Mouse (Mus musculus): ENCODE data around the gene Map1s.
"Not testable (repeated sequence)": the region's sequence is repeated elsewhere in the genome, so short reads cannot be mapped to it uniquely, and the experiment has no call there.

Gene Map1s

DNA sequence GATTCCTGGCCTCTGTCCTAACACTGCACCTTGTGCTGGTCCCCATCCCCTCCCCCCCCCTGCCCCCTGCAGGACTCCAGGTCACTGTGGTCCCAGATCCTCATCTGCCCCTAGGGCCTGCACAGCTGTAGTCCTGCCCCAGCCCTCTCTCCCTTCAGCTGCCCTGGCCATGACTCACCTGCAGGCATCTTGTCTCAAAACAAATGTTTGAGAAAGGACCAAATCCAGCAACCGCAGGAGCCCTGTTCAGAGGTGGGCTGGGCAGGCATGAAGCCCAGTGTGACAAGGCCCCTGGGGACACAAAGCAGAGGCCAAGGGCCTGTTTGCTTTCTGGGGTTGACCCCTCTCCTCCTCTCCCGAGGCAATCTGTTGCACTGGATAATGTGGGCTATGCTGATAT lies 27.6 kb upstream of the Map1s start:
- DNase-seq (ENCODE audit: low read depth) = no peak

DNA sequence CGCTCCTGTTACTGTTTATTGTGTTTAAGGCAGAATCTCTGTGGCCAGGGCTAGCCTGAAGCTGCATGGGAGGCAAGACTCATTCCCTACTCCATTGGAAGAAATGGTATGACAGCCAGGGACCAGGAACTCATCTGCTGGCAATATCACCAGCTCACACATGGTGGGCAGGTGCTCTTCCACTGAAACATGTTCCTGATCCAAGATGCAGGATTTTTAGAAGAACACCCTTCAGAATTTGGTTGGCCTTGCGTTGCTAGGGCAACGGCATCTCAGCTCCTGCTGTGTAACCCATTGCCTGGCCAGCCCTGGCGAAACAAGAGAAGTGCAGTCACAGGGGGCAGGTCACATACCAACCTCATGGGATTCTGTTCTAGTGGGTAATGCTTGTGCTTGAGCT lies 26.2 kb upstream of the Map1s start:
- DNase-seq (ENCODE audit: low read depth) = no peak

DNA sequence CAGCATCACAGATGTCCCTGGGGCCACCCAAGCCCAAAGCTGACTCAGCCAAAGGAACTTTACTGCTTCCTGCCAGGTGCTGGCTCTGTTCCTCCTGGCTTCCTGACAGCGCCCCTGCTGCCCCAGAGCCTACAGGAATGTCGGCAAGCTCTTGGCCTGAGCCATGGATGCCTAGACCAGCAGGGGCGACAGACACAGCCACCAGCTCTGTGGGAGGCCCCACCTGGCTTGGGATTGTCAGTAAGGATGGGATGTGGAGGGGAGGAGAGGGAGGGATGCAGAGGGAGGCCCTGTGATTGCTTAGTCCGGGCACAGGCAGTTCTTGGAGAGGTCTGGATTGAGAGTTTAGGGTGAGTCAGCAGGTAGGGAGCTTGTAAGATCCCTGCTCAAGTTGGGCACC lies 25.6 kb upstream of the Map1s start:
- no peak for DNase-seq (ENCODE audit: low read depth)

DNA sequence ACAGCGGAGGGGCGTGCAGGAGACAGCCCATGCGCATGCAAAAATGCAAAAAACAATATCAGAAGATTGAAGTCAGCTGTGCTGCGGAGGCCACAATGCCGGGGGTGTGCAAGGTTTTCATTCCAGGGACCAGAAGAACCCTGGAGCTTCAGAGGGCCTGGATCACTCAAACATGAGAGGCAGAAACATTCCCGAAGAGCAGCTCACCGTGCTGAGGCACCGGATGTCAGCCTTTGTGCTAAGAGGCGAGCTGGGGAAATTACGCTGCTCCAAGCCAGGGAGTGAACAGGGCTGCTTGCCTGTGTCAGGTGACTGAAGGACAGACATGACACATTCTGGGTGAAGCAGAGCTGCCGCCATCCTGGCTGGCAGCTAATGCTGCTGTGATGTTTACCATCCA lies 25.2 kb upstream of the Map1s start:
- DNase-seq (ENCODE audit: low read depth) = no peak

DNA sequence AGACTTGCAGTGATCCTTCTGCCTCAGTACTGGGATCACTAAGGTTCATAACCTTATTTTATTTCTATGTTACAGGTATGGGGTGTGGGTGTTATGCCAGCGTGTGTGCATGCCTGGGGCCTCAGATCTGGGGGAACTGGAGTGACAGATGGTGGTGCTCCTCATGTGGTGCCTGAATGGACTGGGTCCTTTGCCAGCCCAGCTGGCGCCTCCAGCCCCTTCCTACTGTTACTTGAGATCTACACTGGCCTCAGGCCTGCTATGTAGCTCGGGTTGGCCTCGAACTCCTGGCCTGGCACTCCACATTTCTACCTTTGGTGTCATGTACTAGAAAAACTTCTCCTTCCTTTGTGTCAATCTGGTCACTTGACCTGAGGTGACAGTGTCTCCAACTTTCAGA lies 21.5 kb upstream of the Map1s start:
- no peak for DNase-seq (ENCODE audit: low read depth)

DNA sequence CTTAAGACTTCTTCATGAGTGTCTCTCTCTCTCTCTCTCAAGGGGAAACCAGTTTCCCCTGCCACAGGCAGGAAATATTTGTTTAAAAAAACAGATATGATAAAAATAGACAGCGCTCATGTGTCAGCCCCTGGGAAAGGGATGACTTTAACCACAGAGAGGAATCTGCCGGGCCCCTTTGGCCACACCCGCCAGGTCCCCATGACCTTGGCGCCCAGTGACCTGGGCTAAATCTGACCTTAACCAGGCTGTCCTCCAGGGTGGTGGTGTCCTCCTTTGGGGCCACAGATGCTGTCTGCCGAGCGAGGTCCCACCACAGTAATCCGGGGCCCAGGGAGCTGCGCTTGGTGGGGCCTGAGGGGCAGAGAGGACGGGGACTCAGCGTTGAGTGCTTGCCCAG lies 21.0 kb upstream of the Map1s start:
- DNase-seq (ENCODE audit: low read depth) = no peak

DNA sequence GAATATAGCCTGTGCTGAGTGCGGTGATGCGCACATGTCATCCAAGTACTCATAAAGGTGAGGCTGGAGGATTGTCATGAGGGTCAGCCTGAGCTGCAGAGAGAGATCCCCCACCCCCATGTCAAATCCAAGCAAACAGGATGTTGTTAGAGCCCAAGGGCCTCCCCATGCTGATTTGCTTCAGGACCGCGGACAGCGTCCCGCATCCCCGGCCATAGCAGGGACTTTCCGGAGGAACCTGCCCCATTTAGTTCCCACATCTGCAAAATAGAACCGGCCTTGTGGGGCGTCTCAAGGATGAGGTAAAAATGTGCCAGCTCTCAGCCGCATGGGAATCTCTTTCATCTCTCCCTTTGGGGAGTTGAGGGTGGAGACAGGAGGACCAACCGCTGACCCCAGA lies 20.1 kb upstream of the Map1s start:
- no peak for DNase-seq (ENCODE audit: low read depth)

DNA sequence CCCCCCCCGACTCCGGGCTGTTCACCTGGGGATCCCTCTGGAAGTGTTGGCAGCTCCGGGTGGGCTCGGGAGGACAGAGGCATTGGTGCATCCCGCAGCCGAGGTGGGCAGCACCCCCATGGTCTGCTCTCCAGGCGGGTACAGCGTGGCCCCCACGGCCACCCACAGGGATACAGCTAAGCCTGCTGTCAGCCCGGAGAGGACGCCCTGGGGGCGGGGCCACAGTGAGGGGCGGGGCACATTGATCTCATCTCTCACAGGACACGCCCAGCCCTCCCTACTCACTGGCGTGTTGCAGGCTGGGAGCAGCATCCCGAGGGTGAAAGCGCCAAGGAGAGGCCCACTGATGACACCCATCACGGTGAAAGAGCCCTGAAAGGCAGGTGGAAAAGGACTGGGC lies 18.1 kb upstream of the Map1s start:
- DNase-seq (ENCODE audit: low read depth) = no peak

DNA sequence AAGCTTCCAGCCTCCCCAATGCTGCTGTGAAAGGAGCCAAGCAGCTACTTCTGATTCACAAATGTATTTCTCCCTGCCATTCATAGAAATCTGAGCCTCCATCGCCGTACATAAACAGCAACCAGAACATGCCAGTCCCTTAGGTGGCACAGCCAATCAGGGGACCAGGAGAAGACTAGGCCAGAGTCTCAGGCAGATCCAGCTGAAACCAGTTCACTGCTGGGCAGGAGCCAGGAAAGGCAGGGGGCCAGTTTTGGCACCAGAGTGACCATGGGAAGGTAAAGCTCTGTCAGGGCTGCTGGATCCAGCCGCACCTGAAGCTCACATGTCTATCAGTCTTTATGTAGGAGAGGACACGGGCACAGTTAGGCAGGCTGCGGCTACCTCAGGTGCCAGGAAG lies 15.1 kb upstream of the Map1s start:
- no peak for DNase-seq (ENCODE audit: low read depth)

DNA sequence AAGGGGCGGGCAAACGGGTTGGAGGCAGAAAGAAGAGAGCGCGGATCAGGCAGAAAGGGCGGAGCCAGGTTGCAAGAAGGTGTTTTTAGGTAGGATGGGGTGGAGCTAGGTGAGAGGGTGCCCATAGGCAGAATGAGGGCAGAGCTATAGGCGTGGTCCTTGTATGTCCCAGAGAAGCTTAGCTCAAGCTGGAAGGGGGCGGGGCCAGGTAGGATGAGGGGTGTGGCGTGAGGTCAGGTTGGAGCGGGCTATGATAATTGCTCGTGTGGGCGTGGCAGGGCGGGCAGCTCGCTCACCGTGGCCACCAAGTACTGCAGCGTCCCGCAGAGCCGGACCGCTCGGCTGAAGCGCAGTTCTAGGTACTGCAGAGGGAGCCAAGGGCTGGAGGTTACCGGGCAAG lies 14.4 kb upstream of the Map1s start:
- DNase-seq (ENCODE audit: low read depth) = no peak

DNA sequence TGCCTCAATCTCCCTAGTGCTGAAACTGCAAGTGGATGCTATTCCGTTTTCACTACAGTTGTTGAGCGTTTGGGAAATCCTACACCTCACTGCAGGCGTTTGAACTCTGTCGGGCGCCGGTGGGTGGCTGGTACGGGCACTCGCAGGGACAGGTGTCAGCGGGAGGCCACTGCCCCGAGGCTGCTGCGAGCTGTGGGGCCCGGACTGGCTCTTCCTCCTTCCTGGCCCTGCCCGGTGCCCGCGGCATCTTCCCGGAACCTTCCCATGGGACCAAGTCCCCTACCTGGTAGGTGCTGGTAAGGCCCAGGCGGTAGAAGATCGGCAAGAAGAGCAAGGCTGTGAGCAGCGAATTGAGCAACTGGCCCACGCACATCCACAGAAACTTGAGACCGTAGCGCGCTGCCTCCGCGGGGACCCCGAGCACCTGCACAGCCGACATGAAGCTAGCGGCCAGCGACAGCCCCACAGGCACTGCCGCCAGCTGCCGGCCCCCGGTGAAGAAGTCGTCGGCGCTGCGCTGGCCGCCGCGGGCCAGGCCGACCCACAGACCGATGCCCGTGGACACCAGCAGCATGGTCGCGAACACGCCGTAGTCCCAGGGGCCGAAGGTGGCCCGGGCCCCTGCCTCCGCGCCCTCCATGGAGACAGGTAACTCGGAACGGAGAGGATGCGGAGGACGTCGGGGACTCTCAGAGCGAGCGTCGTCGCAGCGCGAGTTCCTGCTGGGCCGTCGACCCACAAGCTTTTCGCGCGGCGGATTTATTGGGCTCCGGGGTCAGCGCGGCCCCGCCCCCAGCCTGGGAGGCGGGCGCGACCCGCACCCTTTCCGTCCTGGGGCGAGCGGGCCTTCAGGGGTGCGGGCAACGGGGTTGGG lies 13.5 kb upstream of the Map1s start, which contains the start of gene Slc5a5:
Slc5a5 (minus strand) TSS at position 736 of the 874 bp plus-strand sequence.
- DNase-seq (ENCODE audit: low read depth) = no peak

DNA sequence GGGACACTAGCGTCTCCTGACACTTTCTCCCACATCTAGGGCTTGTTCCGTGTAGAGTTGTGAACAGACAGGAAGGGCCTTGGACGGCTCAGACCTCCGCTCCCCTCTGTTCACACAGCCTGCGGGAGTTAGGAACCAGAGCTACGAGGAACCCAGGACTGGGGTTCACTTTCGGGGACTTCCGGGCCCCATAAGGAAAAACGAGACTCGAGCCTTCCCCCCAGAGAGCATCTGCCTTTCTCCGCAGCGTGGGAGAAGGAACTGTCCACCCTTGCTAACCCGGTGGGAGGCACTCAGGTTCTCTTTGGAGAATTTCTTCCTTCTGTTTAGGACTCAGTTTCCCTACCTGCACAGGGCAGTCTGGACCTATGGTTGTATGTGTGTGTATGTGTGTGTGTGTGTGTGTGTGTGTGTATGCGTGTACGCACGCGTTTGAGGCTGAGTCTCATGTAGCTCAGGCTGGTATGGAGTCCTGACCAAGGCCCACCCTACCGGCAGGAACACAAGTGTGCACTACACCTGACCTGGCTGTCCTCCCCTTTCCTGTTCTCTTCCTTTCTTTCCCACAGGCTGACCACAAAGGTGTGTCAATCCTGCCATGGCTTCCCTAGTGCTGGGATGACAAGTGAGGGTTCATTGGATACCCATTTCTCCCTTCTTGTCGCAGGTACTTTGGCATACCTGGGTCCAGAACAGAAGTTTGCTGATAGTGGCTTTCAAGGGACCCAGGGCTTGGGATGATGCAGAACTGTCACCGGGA lies 12.7 kb upstream of the Map1s start:
- DNase-seq (ENCODE audit: low read depth) = no peak

DNA sequence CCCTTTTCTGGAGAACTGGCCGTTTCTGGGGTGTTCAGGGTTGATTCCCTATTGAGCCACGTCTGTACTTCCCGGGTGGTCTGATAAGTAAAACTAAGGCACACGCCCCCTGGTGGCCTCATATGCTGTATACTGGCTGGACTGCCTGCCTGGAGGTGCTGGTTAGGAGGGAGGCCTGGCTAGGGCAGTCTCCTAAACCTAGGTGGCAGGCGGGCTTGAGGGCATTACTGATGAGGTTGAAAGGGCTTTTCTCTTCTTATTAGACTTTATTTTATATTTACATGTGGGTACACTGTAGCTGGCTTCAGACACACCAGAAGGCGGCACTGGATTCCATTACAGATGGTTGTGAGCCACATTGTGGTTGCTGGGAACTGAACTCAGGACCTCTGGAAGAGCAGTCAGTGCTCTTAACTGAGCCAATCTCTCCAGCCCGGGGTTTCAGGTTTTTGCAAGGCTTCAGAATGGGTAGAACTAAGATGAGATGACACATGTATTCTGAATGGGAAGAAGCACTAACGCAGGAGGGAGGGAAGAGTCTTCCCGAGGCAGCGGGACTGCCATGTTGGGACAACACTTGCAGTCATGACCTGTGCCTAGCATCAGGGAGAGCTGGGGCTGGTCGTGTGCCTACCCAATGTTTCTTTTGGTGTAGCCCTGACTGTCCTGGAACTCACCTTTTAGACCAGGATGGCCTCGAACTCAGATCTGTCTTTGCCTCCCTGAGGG lies 11.9 kb upstream of the Map1s start:
- no peak for DNase-seq (ENCODE audit: low read depth)

DNA sequence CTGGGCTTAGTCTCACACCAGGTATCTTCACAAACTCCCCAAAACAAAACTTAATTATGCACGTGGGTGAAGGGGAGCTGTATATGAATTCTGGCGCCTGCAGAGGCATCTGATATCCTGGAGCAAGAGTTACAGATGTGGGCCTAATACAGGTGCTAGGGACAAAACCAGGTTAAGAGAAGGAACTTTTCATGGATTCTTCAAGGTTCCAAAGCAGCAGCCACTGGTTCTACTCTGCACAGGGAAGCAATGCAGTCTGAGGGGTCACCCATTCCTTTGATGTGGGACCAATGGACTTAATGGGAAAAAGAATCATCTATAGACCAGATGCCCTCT lies 11.4 kb upstream of the Map1s start:
- DNase-seq (ENCODE audit: low read depth) = no peak

DNA sequence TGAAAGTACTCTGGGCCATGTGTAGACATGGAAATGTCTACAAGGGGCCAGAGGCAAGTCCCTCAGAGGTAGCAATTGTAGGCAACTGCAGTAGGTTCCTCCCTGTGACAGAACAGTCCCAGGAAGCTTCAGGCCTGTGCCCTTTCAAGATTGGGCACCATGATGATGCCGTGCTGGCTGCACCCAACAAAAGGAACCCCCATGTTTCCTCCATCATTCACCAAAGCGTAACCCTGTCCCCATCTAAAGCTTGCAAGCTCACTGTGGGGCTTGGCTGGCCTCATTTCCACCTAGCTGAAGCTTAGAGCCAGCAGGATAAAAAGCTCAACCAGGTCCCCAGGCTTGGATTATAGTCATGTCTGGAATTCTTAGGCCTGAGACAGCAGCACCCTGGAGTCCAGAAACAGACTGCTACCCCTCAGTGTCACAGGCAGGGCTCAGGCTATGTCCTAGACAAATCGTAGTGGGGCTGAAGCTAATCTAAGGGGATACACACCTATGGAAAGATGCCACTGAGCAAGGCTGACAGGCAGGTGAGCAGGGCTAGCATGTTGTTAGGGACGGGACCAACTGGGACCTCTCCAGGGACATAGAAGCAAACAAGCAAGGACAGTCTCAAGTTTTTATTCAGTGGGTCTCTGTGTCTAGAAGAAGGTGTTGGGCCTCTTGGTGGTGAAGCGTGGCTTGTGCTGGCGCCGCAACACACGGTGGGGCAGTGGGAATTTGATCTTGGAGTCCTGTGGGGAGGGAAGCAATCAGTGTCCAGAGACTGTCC lies 10.8 kb upstream of the Map1s start:
- no peak for DNase-seq (ENCODE audit: low read depth)

DNA sequence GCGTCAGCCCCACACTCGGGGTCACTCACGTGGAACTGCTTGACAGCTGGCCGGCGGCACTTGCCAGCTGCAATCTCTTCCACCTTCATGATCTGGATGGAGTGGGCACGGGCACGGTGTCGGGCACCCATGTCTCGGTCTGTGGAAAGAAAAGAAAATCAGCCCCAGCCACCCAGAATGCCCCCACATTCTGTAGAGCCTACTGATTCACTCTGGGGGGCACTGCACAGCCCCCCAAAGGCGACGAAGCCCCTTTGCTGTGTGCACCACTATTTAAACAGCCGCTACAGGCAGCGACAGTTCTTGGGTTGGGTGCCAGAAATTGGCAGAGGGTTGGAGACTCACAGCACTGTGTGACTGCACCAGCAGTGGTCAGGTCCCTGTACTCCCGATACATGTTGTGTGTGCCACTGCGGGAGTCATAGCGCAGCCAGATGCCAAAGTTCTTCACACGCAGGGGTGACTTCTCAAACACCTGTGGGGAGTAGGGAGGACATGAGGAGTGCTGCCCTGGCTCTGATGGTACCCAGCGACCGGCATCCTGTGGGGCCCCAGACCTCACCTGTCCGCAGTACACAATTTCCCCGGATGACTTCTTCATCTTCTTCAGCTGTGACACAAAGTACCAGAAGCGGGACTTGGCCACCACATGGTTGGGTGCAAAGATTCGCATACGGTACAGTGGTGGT lies 10.0 kb upstream of the Map1s start:
- DNase-seq (ENCODE audit: low read depth) = not testable (repeated sequence)

DNA sequence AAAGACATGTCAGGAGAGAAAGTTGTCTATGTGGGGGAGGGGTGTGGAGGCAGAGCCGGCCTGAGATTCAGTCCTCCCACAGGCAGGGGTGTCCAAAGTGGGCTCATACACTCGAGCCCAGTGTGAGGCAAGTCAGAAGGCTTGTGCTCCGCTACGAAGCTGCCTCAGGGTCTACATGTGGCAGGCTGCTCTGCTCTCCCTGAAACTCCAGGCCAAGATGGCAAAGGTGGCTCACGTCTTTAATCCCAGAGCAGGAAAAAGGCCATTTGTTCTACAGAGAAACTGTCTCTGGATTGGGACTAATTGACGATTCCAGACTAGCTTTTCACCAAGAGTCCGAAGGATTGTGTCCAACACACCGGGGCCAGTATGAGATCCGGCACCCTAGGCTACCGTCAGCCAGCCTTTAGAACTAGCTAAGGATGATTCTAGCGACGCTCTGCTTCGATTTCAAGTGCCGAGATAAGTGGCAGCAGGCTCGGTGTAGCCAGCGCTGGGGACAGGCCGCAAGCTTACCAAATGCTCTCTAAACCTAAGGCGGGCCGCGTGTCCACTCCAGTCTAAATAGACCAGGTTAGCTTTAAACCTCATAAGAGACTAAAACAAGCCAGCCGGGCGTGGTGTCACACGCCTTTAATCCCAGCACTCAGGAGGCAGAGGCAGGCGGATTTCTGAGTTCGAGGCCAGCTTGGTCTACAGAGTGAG lies 9.3 kb upstream of the Map1s start:
- DNase-seq (ENCODE audit: low read depth) = no peak

DNA sequence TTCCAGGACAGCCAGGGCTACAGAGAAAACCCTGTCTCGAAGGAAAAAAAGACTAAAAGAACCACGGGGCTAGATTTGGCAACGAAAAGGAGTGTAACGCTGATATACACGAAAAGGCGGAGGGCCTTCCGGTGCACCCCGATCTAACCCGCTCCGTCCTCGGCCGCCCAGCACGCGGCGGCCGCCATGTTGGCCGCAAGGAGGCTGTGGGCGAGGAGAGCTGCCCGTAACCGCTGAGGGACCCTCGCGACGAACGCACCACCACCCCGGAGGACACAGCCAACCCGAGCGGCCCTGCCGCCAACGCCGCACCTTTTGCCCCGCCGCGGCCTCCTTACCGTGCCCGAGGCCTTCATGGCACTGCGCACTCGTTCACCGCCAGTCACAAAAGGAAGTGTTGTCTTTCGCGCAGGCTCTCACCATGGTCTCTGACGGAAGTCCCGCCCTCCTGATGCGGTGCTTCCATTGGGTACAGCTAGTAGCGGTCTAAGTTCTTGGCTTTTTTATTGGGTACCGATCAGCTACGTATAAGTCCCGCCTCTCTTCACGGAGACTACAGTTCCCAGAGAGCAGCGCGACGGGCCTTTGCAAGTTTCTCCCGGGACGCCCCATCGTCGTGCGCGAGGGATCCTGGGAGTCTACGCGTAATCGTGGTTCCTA lies 8.6 kb upstream of the Map1s start, which contains the start of gene Rpl18a:
Rpl18a (minus strand) TSS at position 392 of the 660 bp plus-strand sequence.
- peak; percentile 98 for DNase-seq (ENCODE audit: low read depth)

DNA sequence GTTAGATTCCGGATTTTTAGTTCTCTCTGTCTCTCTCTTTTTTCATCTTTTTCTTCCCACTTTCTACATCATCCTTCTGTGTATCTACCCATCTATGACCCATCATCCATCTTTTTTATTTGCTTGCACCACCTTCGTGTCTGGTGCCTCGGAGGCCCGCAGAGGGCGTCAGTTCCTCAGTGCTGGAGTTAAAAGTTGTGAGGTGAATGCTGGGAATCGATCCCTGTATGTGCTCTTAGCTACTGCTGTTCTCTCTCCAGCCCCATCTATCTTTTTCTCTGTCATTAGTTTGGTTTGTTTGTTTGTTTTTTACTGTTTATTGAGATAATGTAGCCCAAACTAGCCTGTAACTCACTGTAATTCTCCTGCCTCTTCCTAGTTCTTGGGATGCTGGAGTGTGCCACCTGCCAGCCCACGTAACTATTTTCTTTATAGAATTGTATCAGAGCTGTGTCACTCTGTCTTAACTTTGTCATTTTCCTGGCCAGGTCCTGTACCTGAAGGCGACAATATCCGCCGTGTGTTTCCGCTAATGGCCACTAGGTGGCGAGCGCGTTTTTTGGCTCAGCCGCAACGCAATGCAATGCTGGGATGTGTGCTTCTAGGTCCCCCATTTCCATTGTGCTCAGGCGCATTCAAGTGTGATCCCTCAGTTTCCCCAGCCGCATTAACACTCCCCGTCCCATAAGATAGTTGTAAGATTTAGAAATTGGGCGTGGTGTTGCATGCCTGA lies 7.9 kb upstream of the Map1s start:
- no peak for DNase-seq (ENCODE audit: low read depth)

Data from fibroblast of lung, adult 2 months (primary cell).